Mouse (Mus musculus) heart, postnatal 0 days (tissue): Measurements from ENCODE around the gene Cyba. TPM values are rescaled to one million over a fixed set of nuclear protein-coding genes. Genes with fewer than 3 reads are reported as not detected.

Experiments used
- ATAC-seq: fragments of 200-750 bp; cut with Nextera tagmentation; 2 replicates; pipeline ENCODE4 v1.8.0; 2017; ENCODE audit warnings: low read depth, moderate number of reproducible peaks, moderate library complexity; ENCODE audit not compliant: insufficient read depth
- DNase-seq: peaks from one replicate; pipeline ENCODE4 v3.0.0-alpha.2; 2016; ENCODE audit warnings: low spot score
- H3K27ac ChIP-seq: fragments of 300-500 bp; sonication (generic); 2 replicates; pipeline ENCODE4 v1.5.1; 2014; ENCODE audit warnings: low read depth, mild to moderate bottlenecking
- H3K27me3 ChIP-seq: fragments of 300-500 bp; sonication (generic); 2 replicates; pipeline ENCODE4 v1.6.1; 2014; ENCODE audit warnings: low read length, mixed read lengths; ENCODE audit not compliant: control insufficient read depth, insufficient read depth
- H3K36me3 ChIP-seq: fragments of 300-500 bp; sonication (generic); replicated peaks from 2 replicates; pipeline ENCODE4 v1.6.1; 2014; ENCODE audit warnings: low read length, mixed read lengths; ENCODE audit not compliant: control insufficient read depth, insufficient read depth
- H3K4me1 ChIP-seq: fragments of 300-500 bp; sonication (generic); 2 replicates; pipeline ENCODE4 v1.6.1; 2014; ENCODE audit warnings: antibody characterized with exemption; ENCODE audit not compliant: control insufficient read depth, insufficient read depth
- H3K4me2 ChIP-seq: fragments of 300-500 bp; sonication (generic); 2 replicates; pipeline ENCODE4 v1.6.1; 2014; ENCODE audit warnings: low read depth, mild to moderate bottlenecking, low read length, moderate library complexity
- H3K4me3 ChIP-seq: fragments of 300-500 bp; sonication (generic); 2 replicates; pipeline ENCODE4 v1.5.1; 2014; ENCODE audit warnings: low read depth, low read length
- H3K9ac ChIP-seq: fragments of 300-500 bp; sonication (generic); replicated peaks from 2 replicates; pipeline ENCODE4 v1.6.1; 2014; ENCODE audit warnings: low read depth, low read length, mixed read lengths
- H3K9me3 ChIP-seq: fragments of 300-500 bp; sonication (generic); replicated peaks from 2 replicates; pipeline ENCODE4 v1.6.1; 2016; ENCODE audit warnings: low read length; ENCODE audit not compliant: control insufficient read depth
- CTCF ChIP-seq: IDR thresholded peaks from 2 replicates; pipeline ENCODE4 v1.5.1; 2016; ENCODE audit warnings: antibody characterized with exemption, control low read depth, low read depth
- EP300 ChIP-seq: IDR thresholded peaks from 2 replicates; pipeline ENCODE4 v1.6.1; 2016; ENCODE audit warnings: antibody characterized with exemption, low read depth
- WGBS: fragments of 180-500 bp; shearing (Covaris S2); extraction: QIAGEN DNeasy Blood & Tissue Kit; methylation state at CpG from one replicate; pipeline ENCODE4 v1.1.7; 2014; 5-methylcytosine and 5-hydroxymethylcytosine counted together
- polyA plus RNA-seq: library from polyadenylated mRNA; unstranded; fragments of >200 nt; fragmentation: Nextera tagmentation; extraction: Ambion mirVana; gene quantifications from 2 replicates; pipeline ENCODE4 v1.2.1, GENCODE M21; 2015
- total RNA-seq: library from RNA; depleted of rRNA; stranded (reverse); fragments of >200 nt; gene quantifications from 2 replicates; pipeline ENCODE4 v1.2.3, GENCODE M21; 2014; ENCODE audit warnings: low replicate concordance; rRNA removed

Gene Cyba
- total RNA-seq, result 126 and 162 TPM in 2 replicates
- polyA plus RNA-seq, result 159 and 160 TPM in 2 replicates

GRCm38 (mm10) chr8:122432443-122433268 lies at the start of gene Cyba:
Gene Cyba (minus strand): TSS chr8:122432930.
- Histone ChIP-seq H3K4me2 (peak within 1 kb of the TSS; percentile 85), H3K27ac (peak within 1 kb of the TSS; percentile 65), H3K36me3 (no peaks in the 10 kb centered on the region), H3K4me3 (peak within 1 kb of the TSS; percentile 60), H3K4me1 (peaks cover 7% of the 10 kb centered on the region; the same call in 1 of the 2 replicates), H3K27me3 (no peaks in the 10 kb centered on the region), H3K9me3 (no peaks in the 10 kb centered on the region), H3K9ac (peak within 1 kb of the TSS; percentile 64)
- ATAC-seq, result peak; percentile 85
- DNase-seq, result peak; percentile 44
- 4% methylated on average over 41 of the region's 45 CpGs for WGBS
- TF ChIP-seq CTCF, result no peak
- no peak for TF ChIP-seq EP300

GRCm38 (mm10) chr8:122482448-122482847 lies 49.7 kb upstream of the Cyba start:
- no peak overlapping the region for H3K4me2 ChIP-seq
- TF ChIP-seq EP300 (no peak), CTCF (no peak)
- H3K27ac ChIP-seq, result no peak overlapping the region
- peaks cover 93% of the 10 kb centered on the region for H3K36me3 ChIP-seq
- H3K27me3 ChIP-seq, result no peaks in the 10 kb centered on the region
- ATAC-seq (no peak), DNase-seq (no peak)
- no peak overlapping the region for H3K9ac ChIP-seq
- no peaks in the 10 kb centered on the region for H3K4me1 ChIP-seq
- WGBS, result 83% methylated on average over 8 of the region's 8 CpGs
- no peaks in the 10 kb centered on the region for H3K9me3 ChIP-seq
- no peak overlapping the region for H3K4me3 ChIP-seq

- TF ChIP-seq CTCF (no peak), EP300 (0 out of 2 replicates have a peak, but pooled peaks have one; percentile 38)
- Histone ChIP-seq H3K27ac (peak within 1 kb of the TSS; percentile 87), H3K9me3 (no peaks in the 10 kb centered on the region), H3K4me2 (peak within 1 kb of the TSS; percentile 81), H3K4me3 (peak within 1 kb of the TSS; percentile 92), H3K27me3 (no peaks in the 10 kb centered on the region), H3K9ac (peak within 1 kb of the TSS; percentile 86), H3K4me1 (peaks cover 11% of the 10 kb centered on the region; the same call in 1 of the 2 replicates), H3K36me3 (peaks cover 40% of the 10 kb centered on the region)
- under 1% methylated on average over 76 of the region's 103 CpGs for WGBS
- ATAC-seq (peak; percentile 94), DNase-seq (peak; percentile 79)
Measured at GRCm38 (mm10) chr8:122475580-122476320, 43.0 kb upstream of the Cyba start, which contains the start of the genes Rnf166 and Ctu2. Gene Rnf166 (minus strand): TSS chr8:122476064. Gene Ctu2 (plus strand): TSS chr8:122476143.

GRCm38 (mm10) chr8:122474951-122475560 lies 42.3 kb upstream of the Cyba start:
- no peaks in the 10 kb centered on the region for H3K9me3 ChIP-seq
- DNase-seq (peak; percentile 69), ATAC-seq (peak; percentile 34)
- peaks cover 11% of the 10 kb centered on the region; the same call in 1 of the 2 replicates for H3K4me1 ChIP-seq
- H3K4me3 ChIP-seq, result peak overlapping the region; percentile 92
- H3K27ac ChIP-seq, result peak overlapping the region; percentile 87
- no peak for TF ChIP-seq EP300
- TF ChIP-seq CTCF, result no peak
- peak overlapping the region; percentile 81 for H3K4me2 ChIP-seq
- peak overlapping the region; percentile 86 for H3K9ac ChIP-seq
- under 1% methylated on average over 16 of the region's 16 CpGs for WGBS
- no peaks in the 10 kb centered on the region for H3K27me3 ChIP-seq
- H3K36me3 ChIP-seq, result peaks cover 40% of the 10 kb centered on the region

GRCm38 (mm10) chr8:122473911-122474421 lies 41.2 kb upstream of the Cyba start:
- peaks cover 40% of the 10 kb centered on the region for H3K36me3 ChIP-seq
- H3K9ac ChIP-seq, result no peak overlapping the region
- no peaks in the 10 kb centered on the region for H3K9me3 ChIP-seq
- TF ChIP-seq CTCF (no peak), EP300 (no peak)
- peak overlapping the region; percentile 81; the same call in 1 of the 2 replicates for H3K4me2 ChIP-seq
- DNase-seq, result no peak
- peak overlapping the region; percentile 92; the same call in 1 of the 2 replicates for H3K4me3 ChIP-seq
- H3K27ac ChIP-seq, result peak overlapping the region; percentile 11; the same call in 1 of the 2 replicates
- peaks cover 11% of the 10 kb centered on the region; the same call in 1 of the 2 replicates for H3K4me1 ChIP-seq
- 83% methylated on average over 8 of the region's 8 CpGs for WGBS
- ATAC-seq, result no peak
- H3K27me3 ChIP-seq, result no peaks in the 10 kb centered on the region
